Mouse (Mus musculus) cortical plate, adult 2 months (tissue): ENCODE measurements around the gene Ski.

Experiments
- CTCF ChIP-seq: fragments of 200-500 bp; IDR thresholded peaks from 2 replicates; pipeline ENCODE4 v1.5.1; 2011; ENCODE audit warnings: mild to moderate bottlenecking, control low read depth, low read length; ENCODE audit not compliant: insufficient read depth; ENCODE audit errors: extremely low read depth
- POLR2A ChIP-seq: fragments of 200-500 bp; IDR thresholded peaks from 2 replicates; pipeline ENCODE4 v1.6.1; 2011; ENCODE audit warnings: mild to moderate bottlenecking, low read length, control low read depth; ENCODE audit not compliant: insufficient read depth; ENCODE audit errors: extremely low read depth

DNA sequence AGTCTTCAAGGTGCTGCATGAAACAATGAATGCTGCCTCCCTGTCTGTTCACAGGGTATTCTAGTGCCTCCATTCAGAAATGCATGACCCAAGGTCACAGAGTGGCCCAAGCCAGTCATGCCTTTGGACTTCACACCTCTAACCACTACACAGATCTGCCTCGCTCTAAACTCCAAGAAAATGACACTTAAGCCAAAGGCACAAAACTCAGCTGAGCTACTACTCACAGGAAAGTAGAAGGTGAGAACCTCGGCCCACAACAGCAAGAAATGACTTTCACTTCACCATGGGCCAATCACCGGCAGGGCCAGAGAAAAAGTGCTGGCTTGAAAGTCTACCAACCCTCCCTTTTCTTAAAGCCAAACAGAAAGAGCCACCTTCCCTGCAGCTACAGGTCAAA lies 14.6 kb downstream of the Ski start:
- TF ChIP-seq CTCF, result no peak
- TF ChIP-seq POLR2A, result no peak
